Mouse (Mus musculus): ENCODE results near the gene Catsperd.

GRCm38 (mm10) chr17:56688689-56689088, 60.7 kb downstream of the Catsperd start:
- no peak for TF ChIP-seq CTCF (IDR thresholded peaks at IDR 0.05; ENCODE audit: low read depth, low read length)
- TF ChIP-seq POLR2A (IDR thresholded peaks at IDR 0.05; ENCODE audit: insufficient read depth, low read length) = no peak
- no peak for TF ChIP-seq EP300 (IDR thresholded peaks at IDR 0.05; ENCODE audit: insufficient read depth, low read depth, low read length)
